Mouse (Mus musculus) liver, adult (tissue): Measurements from ENCODE around the gene Mfsd1.

Source experiments
- GATA4 ChIP-seq: IDR thresholded peaks from 2 replicates; pipeline ENCODE4 v1.6.1; 2014; ENCODE audit warnings: mild to moderate bottlenecking, low read length; ENCODE audit not compliant: insufficient replicate concordance

Mfsd1 gene

GRCm38 (mm10) chr3:67582273-67583124 lies at the start of gene Mfsd1:
Gene Mfsd1 (plus strand): TSS chr3:67582741.
- TF ChIP-seq GATA4 = 0 out of 2 replicates have a peak, but pooled peaks have one; percentile 25

GRCm38 (mm10) chr3:67543630-67544029 lies 38.9 kb upstream of the Mfsd1 start:
- no peak for TF ChIP-seq GATA4

- TF ChIP-seq GATA4 = no peak
These were observed 31.3 kb upstream of the Mfsd1 start for GRCm38 (mm10) chr3:67551193-67551592.

- no peak for TF ChIP-seq GATA4
These were observed 29.3 kb upstream of the Mfsd1 start for GRCm38 (mm10) chr3:67553281-67553680.

- no peak for TF ChIP-seq GATA4
These were observed 28.6 kb upstream of the Mfsd1 start for GRCm38 (mm10) chr3:67553927-67554448.

GRCm38 (mm10) chr3:67555211-67555610 lies 27.3 kb upstream of the Mfsd1 start:
- TF ChIP-seq GATA4 = no peak

- no peak for TF ChIP-seq GATA4
These were observed 25.3 kb upstream of the Mfsd1 start for GRCm38 (mm10) chr3:67557200-67557651.

- no peak for TF ChIP-seq GATA4
These were observed 24.7 kb upstream of the Mfsd1 start for GRCm38 (mm10) chr3:67557718-67558354.

GRCm38 (mm10) chr3:67564731-67565357 lies 17.7 kb upstream of the Mfsd1 start:
- no peak for TF ChIP-seq GATA4

- TF ChIP-seq GATA4 = no peak
These were observed 16.9 kb upstream of the Mfsd1 start for GRCm38 (mm10) chr3:67565540-67566227.

GRCm38 (mm10) chr3:67568015-67568618 lies 14.4 kb upstream of the Mfsd1 start:
- no peak for TF ChIP-seq GATA4

GRCm38 (mm10) chr3:67572918-67573317 lies 9.6 kb upstream of the Mfsd1 start:
- no peak for TF ChIP-seq GATA4

GRCm38 (mm10) chr3:67573523-67573922 lies 9.0 kb upstream of the Mfsd1 start:
- TF ChIP-seq GATA4 = no peak

GRCm38 (mm10) chr3:67576248-67576647 lies 6.3 kb upstream of the Mfsd1 start:
- no peak for TF ChIP-seq GATA4
